Mouse (Mus musculus) c-Kit-positive CD71-positive TER-119-negative erythroid progenitor cells, embryonic 14.5 days (primary cell): ENCODE measurements around the gene Myo5c.
"Not testable (repeated sequence)": the region's sequence is repeated elsewhere in the genome, so short reads cannot be mapped to it uniquely, and the experiment has no call there.

Source experiments
- DNase-seq: peaks from one replicate; pipeline ENCODE4 v3.0.0-alpha.2; 2013; ENCODE audit warnings: low read depth

Myo5c gene

GRCm38 (mm10) chr9:75244527-75244926, 12.7 kb downstream of the Myo5c start:
- DNase-seq: no peak

- no peak for DNase-seq
Observed at GRCm38 (mm10) chr9:75246080-75246930, 14.5 kb downstream of the Myo5c start.

GRCm38 (mm10) chr9:75247870-75248269, 16.1 kb downstream of the Myo5c start:
- no peak for DNase-seq

- no peak for DNase-seq
Observed at GRCm38 (mm10) chr9:75248359-75248758, 16.5 kb downstream of the Myo5c start.

- no peak for DNase-seq
Observed at GRCm38 (mm10) chr9:75248874-75249273, 17.1 kb downstream of the Myo5c start.

GRCm38 (mm10) chr9:75253158-75253557, 21.3 kb downstream of the Myo5c start:
- not testable (repeated sequence) for DNase-seq

GRCm38 (mm10) chr9:75253766-75254165, 21.9 kb downstream of the Myo5c start:
- DNase-seq: no peak

- DNase-seq: no peak
Observed at GRCm38 (mm10) chr9:75254196-75254955, 22.6 kb downstream of the Myo5c start.

- DNase-seq: no peak
Observed at GRCm38 (mm10) chr9:75255820-75256545, 24.2 kb downstream of the Myo5c start.

- DNase-seq: no peak
Observed at GRCm38 (mm10) chr9:75258792-75259191, 27.0 kb downstream of the Myo5c start.

GRCm38 (mm10) chr9:75259656-75260055, 27.8 kb downstream of the Myo5c start:
- DNase-seq: no peak

- DNase-seq: no peak
Observed at GRCm38 (mm10) chr9:75261332-75261872, 29.6 kb downstream of the Myo5c start.

- DNase-seq: peak; percentile 27
Observed at GRCm38 (mm10) chr9:75262235-75262826, 30.5 kb downstream of the Myo5c start.

GRCm38 (mm10) chr9:75264008-75264718, 32.3 kb downstream of the Myo5c start:
- DNase-seq: peak; percentile 23

GRCm38 (mm10) chr9:75267147-75267546, 35.3 kb downstream of the Myo5c start:
- DNase-seq: no peak

- DNase-seq: no peak
Observed at GRCm38 (mm10) chr9:75270382-75270781, 38.6 kb downstream of the Myo5c start.

GRCm38 (mm10) chr9:75271539-75271938, 39.7 kb downstream of the Myo5c start:
- DNase-seq: no peak

GRCm38 (mm10) chr9:75273646-75274045, 41.8 kb downstream of the Myo5c start:
- DNase-seq: no peak

- no peak for DNase-seq
Observed at GRCm38 (mm10) chr9:75274486-75274885, 42.7 kb downstream of the Myo5c start.

- no peak for DNase-seq
Observed at GRCm38 (mm10) chr9:75275051-75275450, 43.2 kb downstream of the Myo5c start.

GRCm38 (mm10) chr9:75280814-75281213, 49.0 kb downstream of the Myo5c start:
- no peak for DNase-seq
